Mouse (Mus musculus) cerebellum, adult 2 months (tissue): ENCODE results near the gene Cd47. TPM values are rescaled to one million over a fixed set of nuclear protein-coding genes. Genes with fewer than 3 reads are reported as not detected.

Source experiments
- DNase-seq, 2 experiments: peaks; one replicate each; pipeline ENCODE4 v3.0.0; 2021
- H3K27ac ChIP-seq: fragments of 200-500 bp; 2 replicates; pipeline ENCODE4 v1.5.1; 2012; ENCODE audit warnings: low read length, control low read depth, inconsistent platforms; ENCODE audit not compliant: insufficient read depth
- H3K27me3 ChIP-seq: fragments of 200-500 bp; 2 replicates; pipeline ENCODE4 v1.6.1; 2012; ENCODE audit warnings: inconsistent platforms, mild to moderate bottlenecking, low read length, moderate library complexity; ENCODE audit not compliant: control insufficient read depth, insufficient read depth
- H3K4me1 ChIP-seq: fragments of 200-500 bp; 2 replicates; pipeline ENCODE4 v1.6.1; 2011; ENCODE audit warnings: low read length; ENCODE audit not compliant: control insufficient read depth, insufficient read depth
- H3K4me3 ChIP-seq: fragments of 200-500 bp; replicated peaks from 2 replicates; pipeline ENCODE3; 2011; ENCODE audit warnings: mild to moderate bottlenecking, low read depth, low read length, control low read depth; ENCODE audit not compliant: insufficient read depth
- CTCF ChIP-seq: fragments of 200-500 bp; IDR thresholded peaks from 2 replicates; pipeline ENCODE4 v1.5.1; 2011; ENCODE audit warnings: low read depth, mild to moderate bottlenecking, control low read depth, low read length, moderate library complexity, borderline replicate concordance; ENCODE audit not compliant: insufficient read depth
- POLR2A ChIP-seq: fragments of 200-500 bp; IDR thresholded peaks from 2 replicates; pipeline ENCODE4 v1.6.1; 2011; ENCODE audit warnings: low read length, control low read depth, borderline replicate concordance; ENCODE audit not compliant: insufficient read depth
- WGBS: fragments of 180-500 bp; shearing (Covaris S2); methylation state at CpG from one replicate; pipeline ENCODE4 v1.1.7; 2018; 5-methylcytosine and 5-hydroxymethylcytosine counted together
- polyA plus RNA-seq: library from polyadenylated mRNA; depleted of rRNA; stranded (reverse); fragments of >200 nt; gene quantifications from 2 replicates; pipeline ENCODE4 v1.2.3, GENCODE M21; 2012

The Cd47 gene
- polyA plus RNA-seq, 1 experiment: 123 TPM

DNA sequence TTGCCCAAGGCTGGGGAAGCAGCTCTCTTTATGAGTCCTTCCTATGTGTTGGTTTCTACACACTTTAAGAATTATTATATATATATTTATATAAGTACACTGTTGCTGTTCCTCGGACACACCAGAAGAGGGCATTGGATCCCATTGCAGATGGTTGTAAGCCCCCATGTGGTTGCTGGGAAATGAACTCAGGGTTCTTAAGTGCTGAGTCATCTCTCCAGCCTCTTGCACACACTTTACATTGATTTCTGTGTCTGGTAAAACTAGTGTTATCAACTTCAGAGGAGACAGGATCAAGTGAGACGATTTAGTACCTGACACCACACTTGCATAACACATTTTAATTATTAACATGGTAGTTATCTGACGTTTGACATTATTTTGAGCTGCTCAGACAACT, 146.7 kb downstream of the Cd47 start:
- Histone ChIP-seq H3K4me3 (no peak overlapping the region), H3K27me3 (no peaks in the 10 kb centered on the region), H3K4me1 (no peaks in the 10 kb centered on the region; the same call in 1 of the 2 replicates), H3K27ac (no peak overlapping the region)
- 91% methylated on average over 3 of the region's 3 CpGs for WGBS
- DNase-seq: no peak
- TF ChIP-seq POLR2A (no peak), CTCF (no peak)

DNA sequence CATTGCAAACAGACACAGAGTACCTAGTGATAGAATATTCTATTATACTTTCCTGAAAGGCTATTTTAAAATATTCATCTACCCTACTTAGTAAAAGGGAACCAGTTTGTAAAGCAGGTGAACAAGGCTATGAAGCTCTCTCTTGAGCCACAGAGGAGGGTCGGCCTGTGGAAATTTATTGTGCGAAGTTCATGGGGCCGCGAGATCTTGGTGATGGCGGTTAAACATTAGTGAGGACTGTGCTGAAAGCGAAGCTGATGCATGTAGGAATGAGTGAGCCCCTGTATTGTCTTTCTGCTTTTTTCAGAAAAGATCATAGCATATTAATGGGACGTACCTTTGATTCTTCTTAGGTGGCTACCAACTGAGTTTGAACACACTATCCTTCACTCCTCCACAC, 147.3 kb downstream of the Cd47 start:
- H3K27ac ChIP-seq: no peak overlapping the region
- no peaks in the 10 kb centered on the region for H3K27me3 ChIP-seq
- TF ChIP-seq POLR2A: no peak
- TF ChIP-seq CTCF: no peak
- DNase-seq: no peak
- H3K4me3 ChIP-seq: no peak overlapping the region
- no peaks in the 10 kb centered on the region; the same call in 1 of the 2 replicates for H3K4me1 ChIP-seq
- WGBS: 97% methylated on average over 7 of the region's 7 CpGs

GRCm38 (mm10) chr16:49948287-49948686, 148.0 kb downstream of the Cd47 start:
- 83% methylated on average over 3 of the region's 3 CpGs for WGBS
- Histone ChIP-seq H3K27ac (no peak overlapping the region), H3K4me1 (no peaks in the 10 kb centered on the region; the same call in 1 of the 2 replicates), H3K4me3 (no peak overlapping the region), H3K27me3 (no peaks in the 10 kb centered on the region)
- TF ChIP-seq POLR2A: no peak
- TF ChIP-seq CTCF: no peak
- no peak for DNase-seq

DNA sequence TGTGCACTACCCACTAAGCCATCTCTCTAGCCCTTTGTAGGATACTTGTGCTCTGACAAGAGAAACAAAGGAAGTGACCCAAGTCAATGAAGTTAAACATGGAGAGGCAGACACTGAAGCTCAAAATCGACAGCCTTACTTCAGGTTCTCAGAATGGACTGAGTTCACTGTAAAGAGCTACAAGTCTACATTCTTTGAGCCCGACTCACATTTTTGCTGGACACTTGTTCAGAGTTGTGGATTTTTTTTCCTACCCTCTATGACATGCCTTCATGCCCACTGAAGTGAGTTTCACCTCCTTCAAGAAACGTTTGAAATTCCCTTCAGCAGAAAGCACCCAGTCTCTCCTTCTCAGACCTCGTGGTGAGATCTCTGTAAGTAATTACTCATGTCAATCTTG, 148.9 kb downstream of the Cd47 start:
- Histone ChIP-seq H3K27ac (no peak overlapping the region), H3K4me3 (no peak overlapping the region), H3K4me1 (no peaks in the 10 kb centered on the region; the same call in 1 of the 2 replicates), H3K27me3 (no peaks in the 10 kb centered on the region)
- no peak for TF ChIP-seq CTCF
- TF ChIP-seq POLR2A: no peak
- no peak for DNase-seq
- 85% methylated on average over 4 of the region's 4 CpGs for WGBS

DNA sequence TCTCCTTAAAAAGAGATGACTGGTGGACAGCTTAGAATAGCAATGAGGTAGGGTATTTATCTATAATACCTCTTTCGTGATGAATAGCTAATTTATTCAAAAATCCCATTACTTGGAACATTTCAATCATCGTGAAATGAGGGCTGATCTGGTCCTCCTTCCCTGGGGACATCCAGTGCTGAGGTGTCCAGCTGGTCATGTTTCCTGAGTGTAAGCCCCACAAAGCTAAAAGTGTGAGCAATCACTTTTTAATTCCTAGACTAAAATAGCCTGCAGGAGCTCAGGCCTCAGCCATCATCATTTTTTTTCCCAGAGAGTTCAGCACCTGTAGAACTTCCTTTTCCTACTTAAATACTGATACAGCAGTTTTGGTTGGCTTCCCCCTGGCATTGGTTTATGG, 150.0 kb downstream of the Cd47 start:
- TF ChIP-seq POLR2A: no peak
- TF ChIP-seq CTCF: no peak
- WGBS: 65% methylated on average over 2 of the region's 2 CpGs

GRCm38 (mm10) chr16:49951288-49951691, 151.0 kb downstream of the Cd47 start:
- no peak overlapping the region for H3K4me3 ChIP-seq
- no peak overlapping the region for H3K27ac ChIP-seq
- no peak for TF ChIP-seq POLR2A
- TF ChIP-seq CTCF: no peak
- no peaks in the 10 kb centered on the region; the same call in 1 of the 2 replicates for H3K4me1 ChIP-seq
- H3K27me3 ChIP-seq: no peaks in the 10 kb centered on the region
- peak in 1 of 2 experiments; percentile 13 for DNase-seq
- WGBS: 64% methylated on average over 2 of the region's 2 CpGs

More for the DNA sequence above, 150.0 kb downstream of the Cd47 start:
- Histone ChIP-seq H3K4me1 (no peaks in the 10 kb centered on the region; the same call in 1 of the 2 replicates), H3K27ac (no peak overlapping the region), H3K4me3 (no peak overlapping the region), H3K27me3 (no peaks in the 10 kb centered on the region)
- no peak for DNase-seq

GRCm38 (mm10) chr16:49951925-49952523, 151.7 kb downstream of the Cd47 start:
- Histone ChIP-seq H3K27ac (no peak overlapping the region), H3K27me3 (no peaks in the 10 kb centered on the region), H3K4me3 (no peak overlapping the region), H3K4me1 (no peaks in the 10 kb centered on the region; the same call in 1 of the 2 replicates)
- no peak for TF ChIP-seq CTCF
- TF ChIP-seq POLR2A: no peak
- DNase-seq: no peak
- 79% methylated on average over 8 of the region's 8 CpGs for WGBS

DNA sequence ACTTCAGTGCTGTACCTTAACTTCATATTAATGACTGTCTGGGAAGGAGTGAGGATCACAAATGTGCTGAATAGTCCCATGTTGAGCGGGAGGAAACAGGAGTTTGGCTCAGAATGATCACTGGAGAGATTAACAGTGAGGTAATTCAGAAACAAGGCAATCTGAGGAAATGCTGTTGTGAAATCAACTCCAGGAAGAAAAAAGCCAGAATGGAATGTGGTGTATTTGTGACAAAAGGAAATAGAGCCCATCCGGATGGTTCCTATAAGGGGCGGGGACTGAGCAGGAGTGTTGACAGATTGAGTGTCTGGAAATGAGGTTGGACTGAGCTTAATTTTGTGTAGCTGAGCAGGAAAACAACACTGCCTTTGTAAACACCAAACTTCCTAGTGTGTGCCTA, 153.5 kb downstream of the Cd47 start:
- 66% methylated on average over 3 of the region's 3 CpGs for WGBS
- Histone ChIP-seq H3K4me1 (no peaks in the 10 kb centered on the region; the same call in 1 of the 2 replicates), H3K4me3 (no peak overlapping the region), H3K27me3 (no peaks in the 10 kb centered on the region), H3K27ac (no peak overlapping the region)
- TF ChIP-seq POLR2A (no peak), CTCF (no peak)
- DNase-seq: no peak
